Mouse (Mus musculus): ENCODE data around the gene Trnp1.

- TF ChIP-seq HCFC1 (IDR thresholded peaks at IDR 0.05; ENCODE audit: low read depth, low read length) (0 out of 2 replicates have a peak, but pooled peaks have one; percentile 21), KAT2A (conservative IDR thresholded peaks at IDR 0.05; ENCODE audit: low read depth, low read length) (no peak), POLR2A (IDR thresholded peaks at IDR 0.05; ENCODE audit: control insufficient read depth in 1 of 2, insufficient read depth in 1 of 2, low read depth in 1 of 2, low read length in 2 of 2, poor library complexity in 1 of 2) (no peak), MAFK (IDR thresholded peaks at IDR 0.05; ENCODE audit: borderline replicate concordance, low read depth, low read length) (no peak), MAX (IDR thresholded peaks at IDR 0.05; ENCODE audit: low read length) (no peak), CTCF (IDR thresholded peaks at IDR 0.05 in 2 of 3, conservative IDR thresholded peaks at IDR 0.05 in 1 of 3; ENCODE audit: control insufficient read depth in 1 of 3, insufficient read depth in 1 of 3, low read depth in 2 of 3, low read length in 3 of 3, poor library complexity in 1 of 3, severe bottlenecking in 1 of 3) (peak; percentile 88 to 97 (median 95)), EP300 (IDR thresholded peaks at IDR 0.05; ENCODE audit: low read depth in 1 of 2, low read length in 2 of 2) (no peak), POLR2AphosphoS5 (IDR thresholded peaks at IDR 0.05; ENCODE audit: borderline replicate concordance, low read depth, low read length) (no peak), GATA1 (IDR thresholded peaks at IDR 0.05; ENCODE audit: low read depth, low read length) (no peak), ZNF384 (IDR thresholded peaks at IDR 0.05; ENCODE audit: low read depth, low read length) (0 out of 2 replicates have a peak, but pooled peaks have one; percentile 30), RAD21 (IDR thresholded peaks at IDR 0.05; ENCODE audit: low read depth, low read length) (peak; percentile 93), ZMIZ1 (IDR thresholded peaks at IDR 0.05; ENCODE audit: low read depth, low read length) (no peak)
These were observed 46.8 kb downstream of the Trnp1 start for GRCm38 (mm10) chr4:133451536-133451935.

Measured in MEL (cell line).